Mouse (Mus musculus): ENCODE data around the gene Maml3. TPM values are rescaled to one million over a fixed set of nuclear protein-coding genes. Genes with fewer than 3 reads are reported as not detected.

Gene Maml3
- polyA plus RNA-seq, 1 experiment from 2014 or later: 8.2 TPM

GRCm38 (mm10) chr3:51934531-51935485 lies 170.1 kb downstream of the Maml3 start:
- Histone ChIP-seq H3K9me3 (no peaks in the 10 kb centered on the region), H3K4me1 (replicated peaks) (no peaks in the 10 kb centered on the region), H3K27ac (no peak overlapping the region), H3K4me3 (no peak overlapping the region), H3K4me2 (no peak overlapping the region), H3K27me3 (no peaks in the 10 kb centered on the region), H3K36me3 (no peaks in the 10 kb centered on the region), H3K9ac (no peak overlapping the region)
- ATAC-seq (ENCODE audit: low FRiP score): no peak
- 85% methylated on average over 13 of the region's 13 CpGs for WGBS

- H3K27ac ChIP-seq: no peak overlapping the region
- H3K9ac ChIP-seq: no peak overlapping the region
- H3K4me1 ChIP-seq (replicated peaks): peaks cover 46% of the 10 kb centered on the region
- H3K4me2 ChIP-seq: no peak overlapping the region
- H3K9me3 ChIP-seq: no peaks in the 10 kb centered on the region
- no peak for ATAC-seq (ENCODE audit: low FRiP score)
- WGBS: 69% methylated on average over 14 of the region's 14 CpGs
- H3K4me3 ChIP-seq: no peak overlapping the region
- H3K27me3 ChIP-seq: no peaks in the 10 kb centered on the region
- H3K36me3 ChIP-seq: no peaks in the 10 kb centered on the region
Observed at GRCm38 (mm10) chr3:51928188-51928587, 176.7 kb downstream of the Maml3 start.

DNA sequence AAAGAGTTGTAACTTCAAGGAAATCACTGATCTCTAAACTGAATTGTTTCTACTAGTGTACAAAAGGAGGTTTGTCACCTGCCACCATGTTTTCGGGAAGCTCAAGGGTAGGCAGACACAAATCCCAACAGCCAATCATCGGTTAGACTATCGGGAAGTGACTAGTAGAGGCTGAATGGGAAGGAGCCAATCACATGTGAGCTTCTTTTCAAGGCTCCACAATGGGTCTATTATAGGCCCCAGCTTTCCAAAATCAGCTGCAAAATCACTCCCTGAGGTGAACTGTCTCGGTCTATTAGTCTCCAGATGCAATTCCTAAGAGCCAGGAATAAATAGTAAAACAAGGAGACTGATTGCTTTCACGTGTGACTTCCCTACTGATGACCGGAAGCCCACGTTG lies 177.3 kb downstream of the Maml3 start:
- Histone ChIP-seq H3K4me1 (replicated peaks) (peaks cover 47% of the 10 kb centered on the region), H3K4me2 (no peak overlapping the region), H3K9ac (no peak overlapping the region), H3K4me3 (no peak overlapping the region), H3K27ac (no peak overlapping the region), H3K36me3 (no peaks in the 10 kb centered on the region), H3K27me3 (no peaks in the 10 kb centered on the region), H3K9me3 (no peaks in the 10 kb centered on the region)
- no peak for ATAC-seq (ENCODE audit: low FRiP score)
- WGBS: 44% methylated on average over 7 of the region's 7 CpGs

DNA sequence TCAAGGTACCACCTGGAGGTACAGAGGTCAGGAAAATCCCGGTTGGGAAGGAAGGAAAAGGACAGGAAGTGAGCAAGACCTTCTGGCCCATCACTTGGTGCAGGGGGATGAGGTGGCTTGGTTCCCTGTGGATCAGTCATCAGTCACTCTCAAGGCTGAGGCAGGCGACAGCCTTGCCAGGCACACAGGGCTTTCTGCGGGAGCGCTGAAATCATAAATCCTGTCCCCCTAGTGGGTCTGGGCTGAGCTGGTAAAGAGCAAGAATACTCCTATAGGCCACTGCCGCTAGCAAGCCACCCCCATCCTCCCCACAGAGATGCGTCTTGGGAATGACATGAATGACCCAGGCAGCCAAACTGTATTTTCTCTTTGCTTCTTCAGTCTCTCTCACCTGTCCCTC lies 177.8 kb downstream of the Maml3 start:
- no peaks in the 10 kb centered on the region for H3K27me3 ChIP-seq
- no peaks in the 10 kb centered on the region for H3K9me3 ChIP-seq
- no peak for ATAC-seq (ENCODE audit: low FRiP score)
- no peak overlapping the region for H3K4me3 ChIP-seq
- no peaks in the 10 kb centered on the region for H3K36me3 ChIP-seq
- WGBS: 33% methylated on average over 6 of the region's 6 CpGs
- peaks cover 47% of the 10 kb centered on the region for H3K4me1 ChIP-seq (replicated peaks)
- no peak overlapping the region for H3K4me2 ChIP-seq
- H3K27ac ChIP-seq: peak overlapping the region; percentile 23; the same call in 1 of the 2 replicates
- no peak overlapping the region for H3K9ac ChIP-seq

DNA sequence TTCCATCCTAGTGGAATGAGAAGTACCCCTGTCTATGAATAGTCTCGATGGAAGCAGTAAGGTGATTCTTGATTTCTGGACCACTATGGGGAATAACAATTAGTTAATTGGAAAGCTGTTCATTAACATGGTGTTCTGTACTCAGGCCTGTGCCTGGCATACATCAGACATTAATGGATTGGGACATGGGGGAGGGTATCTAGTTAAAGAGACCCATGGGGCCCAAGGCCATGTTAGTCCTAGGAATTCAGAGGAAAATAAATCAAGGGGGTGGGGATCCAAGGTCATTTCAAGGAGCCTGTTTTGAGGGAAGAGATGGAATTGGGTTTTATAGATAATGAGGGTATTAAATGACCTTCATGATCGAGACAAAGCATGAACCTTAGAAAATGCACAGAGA lies 179.1 kb downstream of the Maml3 start:
- Histone ChIP-seq H3K4me3 (no peak overlapping the region), H3K9ac (no peak overlapping the region), H3K27ac (no peak overlapping the region), H3K4me1 (replicated peaks) (peaks cover 53% of the 10 kb centered on the region), H3K9me3 (no peaks in the 10 kb centered on the region), H3K4me2 (no peak overlapping the region), H3K27me3 (no peaks in the 10 kb centered on the region), H3K36me3 (no peaks in the 10 kb centered on the region)
- WGBS: 57% methylated on average over 2 of the region's 2 CpGs
- ATAC-seq (ENCODE audit: low FRiP score): no peak

DNA sequence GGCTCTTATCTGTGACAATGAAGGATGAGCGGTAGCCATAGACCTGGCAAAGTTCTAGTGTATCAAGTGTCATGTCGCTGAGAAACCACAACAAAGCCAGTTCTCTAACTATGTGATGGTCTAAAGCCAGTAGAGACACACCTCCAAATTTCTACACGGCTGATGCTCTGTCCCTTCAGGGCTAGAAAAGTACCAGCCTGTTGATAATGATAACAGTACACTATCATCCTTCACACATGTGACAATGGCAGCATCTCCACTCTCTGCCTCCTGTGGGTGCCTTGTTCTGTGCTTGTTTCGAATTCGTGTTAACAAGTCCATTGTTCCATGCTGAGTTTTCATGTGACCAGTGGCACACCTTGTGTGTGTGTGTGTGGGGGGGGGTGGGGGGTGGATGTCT lies 180.2 kb downstream of the Maml3 start:
- ATAC-seq (ENCODE audit: low FRiP score): no peak
- 0 out of 2 replicates have a peak overlapping the region, but pooled peaks have one; percentile 10 for H3K27ac ChIP-seq
- H3K4me2 ChIP-seq: no peak overlapping the region
- H3K36me3 ChIP-seq: no peaks in the 10 kb centered on the region
- no peaks in the 10 kb centered on the region for H3K27me3 ChIP-seq
- peaks cover 53% of the 10 kb centered on the region for H3K4me1 ChIP-seq (replicated peaks)
- H3K9ac ChIP-seq: no peak overlapping the region
- H3K9me3 ChIP-seq: no peaks in the 10 kb centered on the region
- 73% methylated on average over 5 of the region's 5 CpGs for WGBS
- H3K4me3 ChIP-seq: no peak overlapping the region

GRCm38 (mm10) chr3:51923800-51924199 lies 181.1 kb downstream of the Maml3 start:
- Histone ChIP-seq H3K27me3 (no peaks in the 10 kb centered on the region), H3K9ac (no peak overlapping the region), H3K4me1 (replicated peaks) (peaks cover 53% of the 10 kb centered on the region), H3K9me3 (no peaks in the 10 kb centered on the region), H3K27ac (no peak overlapping the region), H3K4me2 (no peak overlapping the region), H3K4me3 (no peak overlapping the region), H3K36me3 (no peaks in the 10 kb centered on the region)
- no peak for ATAC-seq (ENCODE audit: low FRiP score)
- WGBS: 63% methylated on average over 6 of the region's 6 CpGs

- Histone ChIP-seq H3K4me1 (replicated peaks) (peaks cover 43% of the 10 kb centered on the region), H3K27ac (no peak overlapping the region; the same call in 1 of the 2 replicates), H3K27me3 (no peaks in the 10 kb centered on the region), H3K36me3 (no peaks in the 10 kb centered on the region), H3K9ac (no peak overlapping the region), H3K4me2 (no peak overlapping the region), H3K4me3 (no peak overlapping the region), H3K9me3 (no peaks in the 10 kb centered on the region)
- 69% methylated on average over 4 of the region's 4 CpGs for WGBS
- ATAC-seq (ENCODE audit: low FRiP score): peak; percentile 21; the same call in 1 of the 2 replicates
Observed at GRCm38 (mm10) chr3:51916902-51917301, 188.0 kb downstream of the Maml3 start.

GRCm38 (mm10) chr3:51916060-51916870 lies 188.6 kb downstream of the Maml3 start:
- H3K27ac ChIP-seq: peak overlapping the region; percentile 60

DNA sequence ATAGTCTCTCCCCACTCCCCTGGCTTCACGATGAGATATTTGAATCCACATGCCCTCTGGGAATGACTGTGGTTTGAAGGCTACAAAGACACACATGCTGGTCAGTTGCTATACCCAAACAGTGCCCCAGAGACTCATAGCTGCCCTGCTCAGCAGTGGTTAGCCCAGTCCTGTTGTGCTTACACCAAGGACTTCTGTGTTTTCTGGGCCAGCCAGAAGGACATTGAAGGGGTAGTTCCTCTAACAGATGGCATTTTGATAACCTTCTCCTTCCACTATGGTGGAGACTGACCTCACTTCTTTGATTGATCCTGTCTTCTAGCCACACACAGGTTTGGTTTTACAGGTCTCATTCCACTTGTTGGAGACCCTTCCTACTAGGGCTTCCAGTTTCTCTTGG lies 189.5 kb downstream of the Maml3 start:
- 71% methylated on average over 1 of the region's 1 CpGs for WGBS
- ATAC-seq (ENCODE audit: low FRiP score): no peak
- Histone ChIP-seq H3K9ac (no peak overlapping the region), H3K4me1 (replicated peaks) (peaks cover 38% of the 10 kb centered on the region), H3K9me3 (no peaks in the 10 kb centered on the region), H3K36me3 (no peaks in the 10 kb centered on the region), H3K4me2 (no peak overlapping the region), H3K27me3 (no peaks in the 10 kb centered on the region), H3K4me3 (no peak overlapping the region), H3K27ac (0 out of 2 replicates have a peak overlapping the region, but pooled peaks have one; percentile 60)

More at GRCm38 (mm10) chr3:51916060-51916870, 188.6 kb downstream of the Maml3 start:
- H3K36me3 ChIP-seq: no peaks in the 10 kb centered on the region
- H3K9ac ChIP-seq: no peak overlapping the region
- WGBS: 23% methylated on average over 10 of the region's 10 CpGs
- ATAC-seq (ENCODE audit: low FRiP score): peak; percentile 34; the same call in 1 of the 2 replicates
- H3K4me1 ChIP-seq (replicated peaks): peaks cover 38% of the 10 kb centered on the region
- H3K4me3 ChIP-seq: no peak overlapping the region
- H3K27me3 ChIP-seq: no peaks in the 10 kb centered on the region
- 0 out of 2 replicates have a peak overlapping the region, but pooled peaks have one; percentile 8 for H3K4me2 ChIP-seq
- no peaks in the 10 kb centered on the region for H3K9me3 ChIP-seq

GRCm38 (mm10) chr3:51914900-51915299 lies 190.0 kb downstream of the Maml3 start:
- WGBS: 84% methylated on average over 4 of the region's 4 CpGs
- no peaks in the 10 kb centered on the region for H3K36me3 ChIP-seq
- H3K4me1 ChIP-seq (replicated peaks): peaks cover 38% of the 10 kb centered on the region
- ATAC-seq (ENCODE audit: low FRiP score): no peak
- H3K27ac ChIP-seq: no peak overlapping the region
- H3K4me2 ChIP-seq: no peak overlapping the region
- H3K4me3 ChIP-seq: no peak overlapping the region
- no peaks in the 10 kb centered on the region for H3K9me3 ChIP-seq
- no peak overlapping the region for H3K9ac ChIP-seq
- H3K27me3 ChIP-seq: no peaks in the 10 kb centered on the region

DNA sequence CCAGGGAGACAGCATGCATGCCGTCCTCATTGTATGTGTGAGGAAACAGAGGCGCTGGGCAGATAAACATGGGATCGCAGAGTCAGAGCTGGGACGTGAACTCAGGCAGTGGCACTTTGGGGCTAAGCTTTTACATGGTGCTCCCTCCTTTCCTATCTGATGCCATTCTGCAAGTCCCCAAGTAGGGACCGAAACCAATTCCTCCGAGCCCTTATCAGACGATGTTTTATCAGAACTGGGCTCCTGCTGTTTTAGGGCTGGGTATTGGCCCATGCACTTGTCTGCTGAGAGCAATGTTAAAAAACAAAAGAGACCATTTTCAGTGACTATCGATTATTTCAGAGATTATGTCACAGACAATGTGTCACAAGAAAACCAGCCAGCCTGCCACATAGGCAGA lies 191.4 kb downstream of the Maml3 start:
- H3K4me1 ChIP-seq (replicated peaks): peaks cover 39% of the 10 kb centered on the region
- no peaks in the 10 kb centered on the region for H3K27me3 ChIP-seq
- H3K9me3 ChIP-seq: no peaks in the 10 kb centered on the region
- no peak overlapping the region for H3K4me2 ChIP-seq
- ATAC-seq (ENCODE audit: low FRiP score): no peak
- H3K4me3 ChIP-seq: no peak overlapping the region
- H3K36me3 ChIP-seq: no peaks in the 10 kb centered on the region
- no peak overlapping the region for H3K9ac ChIP-seq
- H3K27ac ChIP-seq: no peak overlapping the region
- 84% methylated on average over 8 of the region's 8 CpGs for WGBS

All from hindbrain, embryonic 13.5 days (tissue).